22 mouse cellular contexts compared by ENCODE assay signal in the genomic region with DNA sequence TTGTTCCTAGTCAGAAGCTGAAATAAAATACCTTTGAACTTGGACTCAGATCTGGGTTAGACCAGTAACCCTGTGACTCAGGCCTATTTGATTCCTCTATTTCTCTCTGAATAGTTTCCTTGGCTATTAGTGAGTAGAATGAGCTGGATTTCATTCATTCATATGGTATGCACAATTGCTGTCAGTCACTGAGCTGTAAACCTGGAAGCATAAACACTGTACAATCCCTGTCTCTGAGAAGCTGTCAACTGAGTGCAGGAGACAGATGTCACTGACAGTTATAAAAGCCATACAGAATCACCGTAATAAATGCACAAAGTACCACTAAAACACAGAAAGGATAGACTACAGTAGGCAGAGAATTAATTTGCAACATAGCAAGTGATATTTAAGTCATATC. TPM values are rescaled to one million over a fixed set of nuclear protein-coding genes. Genes with fewer than 3 reads are reported as not detected.
"Had no signal": no experiment of that assay in that cellular context is flagged by ENCODE, and none has a peak within 500 bp of the region (broad histone marks: within the 10 kb centered on the region; RNA-seq: fewer than 3 reads in every experiment).

No protein-coding gene starts in this region.

- H3K4me3 ChIP-seq: limb, embryonic 13.5 days; liver, embryonic 13.5 days; myocyte; neural tube, embryonic 13.5 days; stomach, embryonic 15.5 days had no signal

- H3K9me3 ChIP-seq: limb, embryonic 13.5 days; liver, embryonic 13.5 days; neural tube, embryonic 13.5 days; stomach, embryonic 15.5 days had no signal

- ATAC-seq: midbrain, embryonic 16.5 days had no signal

- H3K27me3 ChIP-seq: limb, embryonic 13.5 days; liver, embryonic 13.5 days; neural tube, embryonic 13.5 days; stomach, embryonic 15.5 days had no signal

- DNase-seq: kidney, adult 2 months; kidney, postnatal 25 days; left cerebral cortex, postnatal 4 days; liver, embryonic 13.5 days; lung, adult 2 months; lung, postnatal 14 days; lung, postnatal 4 days; retina, postnatal 1 day; right cerebral cortex, postnatal 25 days; spleen, adult 18-20 months; thymus, postnatal 25 days had no signal

- H3K4me1 ChIP-seq: limb, embryonic 13.5 days; liver, embryonic 13.5 days; neural tube, embryonic 13.5 days; stomach, embryonic 15.5 days had no signal

- H3K36me3 ChIP-seq: limb, embryonic 13.5 days; liver, embryonic 13.5 days; neural tube, embryonic 13.5 days; stomach, embryonic 15.5 days had no signal

- H3K27ac ChIP-seq: kidney, postnatal 0 days; limb, embryonic 13.5 days; liver, embryonic 13.5 days; neural tube, embryonic 13.5 days; stomach, embryonic 15.5 days had no signal

- H3K9ac ChIP-seq: limb, embryonic 13.5 days; liver, embryonic 13.5 days; neural tube, embryonic 13.5 days; stomach, embryonic 15.5 days had no signal

- H3K4me2 ChIP-seq: limb, embryonic 13.5 days; liver, embryonic 13.5 days; midbrain, embryonic 11.5 days; neural tube, embryonic 13.5 days; stomach, embryonic 15.5 days had no signal

RNA-seq across cellular contexts. Expression of gene Plppr5, which starts 40.2 kb away (rescaled TPM):
- total RNA-seq: megakaryocyte progenitor cell, adult 5-6 weeks; megakaryocyte-erythroid progenitor cell, adult 5-6 weeks; monocyte, adult 5-6 weeks; neutrophil, adult 5-6 weeks had no signal
- polyA plus RNA-seq: myocyte had no signal
